Mouse (Mus musculus) kidney, adult 11 months (tissue): ENCODE data around the gene Vwa8.
A peak's percentile ranks its signal among the peaks of the same experiment; 100 is the strongest.

Experiments
- DNase-seq: peaks from one replicate; pipeline ENCODE4 v3.0.0; 2022

The Vwa8 gene

DNA sequence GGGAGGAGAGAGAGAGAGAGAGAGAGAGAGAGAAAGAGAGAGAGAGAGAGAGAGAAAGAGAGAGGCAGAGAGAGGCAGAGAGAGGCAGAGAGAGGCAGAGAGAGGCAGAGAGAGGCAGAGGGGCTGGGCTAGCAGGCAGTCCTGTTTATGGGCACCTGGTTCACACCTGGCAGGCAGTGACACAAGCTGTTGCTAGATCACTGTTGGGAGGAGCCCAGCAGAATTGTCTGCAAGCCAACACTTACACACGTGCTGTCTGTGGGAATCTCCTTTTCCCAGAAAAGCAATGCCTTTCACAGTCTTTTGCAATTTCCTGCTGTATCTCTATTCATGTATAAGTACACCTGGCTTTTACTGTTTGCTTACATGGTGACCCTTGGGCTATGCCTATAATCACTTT is 260.5 kb downstream of the Vwa8 start:
- no peak for DNase-seq

DNA sequence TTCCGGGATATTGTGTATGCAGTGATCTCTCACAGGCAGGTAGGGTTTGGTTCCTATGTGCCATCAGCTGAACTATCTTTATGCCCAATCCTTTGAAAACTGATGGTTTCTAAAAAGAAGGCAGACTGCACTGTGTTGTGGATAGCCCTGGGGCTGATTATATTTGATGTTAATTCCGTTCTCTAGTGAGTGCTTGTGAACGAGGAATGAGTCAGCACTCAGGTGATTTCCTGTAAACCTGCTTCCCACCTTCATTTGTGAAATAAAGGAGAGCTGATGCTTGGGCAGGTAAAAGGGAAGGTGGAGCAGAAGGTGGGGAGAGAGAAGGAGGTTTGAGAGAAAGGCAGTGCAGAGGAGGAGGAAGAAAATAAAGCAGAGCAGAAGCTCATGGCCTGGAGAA is 261.2 kb downstream of the Vwa8 start:
- no peak for DNase-seq

DNA sequence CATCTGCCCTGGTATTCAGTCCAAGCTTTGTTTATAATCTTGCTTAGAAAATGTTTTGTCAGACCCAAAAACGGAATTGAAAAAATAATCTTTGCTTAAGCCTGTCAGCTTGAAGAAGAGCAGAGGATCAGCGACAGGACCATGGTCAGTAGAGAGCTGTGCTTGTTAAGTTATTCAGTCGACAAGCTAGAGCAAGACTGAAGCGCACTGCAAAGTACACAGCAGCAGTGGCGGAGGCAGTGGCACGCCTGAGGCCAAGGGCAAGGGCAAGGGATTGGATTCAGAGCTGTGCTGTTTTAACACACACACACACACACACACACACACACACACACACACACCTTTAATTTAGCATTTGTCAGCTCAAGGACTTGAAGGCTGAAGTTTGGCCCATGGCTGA is 263.2 kb downstream of the Vwa8 start:
- no peak for DNase-seq

GRCm38 (mm10) chr14:79114526-79115383 is 265.9 kb downstream of the Vwa8 start:
- DNase-seq: no peak

DNA sequence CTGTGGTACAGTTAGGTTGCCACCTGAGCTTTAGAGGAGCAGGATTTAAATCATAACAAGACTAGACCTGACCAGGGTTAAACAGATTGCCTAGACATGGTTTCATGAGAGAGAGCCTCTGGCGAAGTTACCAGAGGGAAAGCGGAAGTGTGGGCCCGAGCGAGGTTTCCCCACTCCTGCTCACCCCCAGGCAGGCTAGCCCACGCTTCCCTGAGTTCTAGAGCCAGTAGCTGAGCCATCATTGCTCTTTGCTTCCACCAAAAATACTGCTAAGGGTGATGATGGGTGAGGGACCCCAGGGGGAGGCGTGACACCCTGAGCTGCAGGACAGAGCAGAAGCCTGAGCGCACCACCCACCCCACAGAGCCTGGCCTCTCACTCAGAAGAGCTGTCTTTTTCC is 269.6 kb downstream of the Vwa8 start:
- no peak for DNase-seq

GRCm38 (mm10) chr14:79119354-79119753 is 270.5 kb downstream of the Vwa8 start:
- no peak for DNase-seq

DNA sequence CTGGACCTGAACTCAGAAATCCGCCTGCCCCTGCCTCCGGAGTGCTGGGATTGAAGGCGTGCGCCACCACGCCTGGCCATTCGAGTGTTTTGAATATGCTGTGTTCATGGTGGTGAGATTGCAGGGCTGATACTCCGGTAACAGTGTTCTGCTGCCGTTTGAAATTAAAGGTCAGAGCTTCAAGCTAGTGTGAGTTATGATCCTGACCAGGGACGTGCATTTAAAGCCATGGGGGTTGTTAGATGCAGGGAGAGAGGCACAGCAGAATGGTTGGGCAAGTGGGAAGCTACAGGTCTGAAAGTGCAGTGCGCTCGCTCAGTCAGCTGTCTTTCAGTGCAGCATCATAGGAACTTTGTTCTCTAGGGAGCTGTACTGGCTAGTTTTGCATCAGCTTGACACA is 271.8 kb downstream of the Vwa8 start:
- DNase-seq: no peak

GRCm38 (mm10) chr14:79123466-79123865 is 274.6 kb downstream of the Vwa8 start:
- no peak for DNase-seq

- no peak for DNase-seq
Observed at GRCm38 (mm10) chr14:79124643-79125042, 275.8 kb downstream of the Vwa8 start.

DNA sequence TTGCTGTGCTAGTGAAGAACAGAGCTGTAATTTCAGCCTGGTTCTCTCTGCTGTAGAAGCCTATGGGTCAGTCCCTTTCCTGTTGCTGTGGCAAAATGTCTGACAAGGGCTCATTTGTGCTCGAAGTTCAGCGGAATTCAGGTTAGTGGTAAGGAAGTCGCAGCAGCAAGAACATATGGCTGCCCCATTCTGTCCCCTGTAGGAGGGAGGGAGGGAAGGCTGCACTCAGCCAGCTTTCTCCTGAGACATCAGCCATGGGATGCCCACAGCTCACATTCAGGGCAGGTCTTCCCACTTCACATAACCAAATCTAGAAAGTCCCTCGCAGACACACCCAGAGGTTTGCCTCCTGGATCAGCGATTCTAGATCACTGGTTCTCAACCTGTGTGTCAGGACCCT is 277.3 kb downstream of the Vwa8 start:
- DNase-seq: no peak

- no peak for DNase-seq
Observed at GRCm38 (mm10) chr14:79134891-79135334, 286.1 kb downstream of the Vwa8 start.

DNA sequence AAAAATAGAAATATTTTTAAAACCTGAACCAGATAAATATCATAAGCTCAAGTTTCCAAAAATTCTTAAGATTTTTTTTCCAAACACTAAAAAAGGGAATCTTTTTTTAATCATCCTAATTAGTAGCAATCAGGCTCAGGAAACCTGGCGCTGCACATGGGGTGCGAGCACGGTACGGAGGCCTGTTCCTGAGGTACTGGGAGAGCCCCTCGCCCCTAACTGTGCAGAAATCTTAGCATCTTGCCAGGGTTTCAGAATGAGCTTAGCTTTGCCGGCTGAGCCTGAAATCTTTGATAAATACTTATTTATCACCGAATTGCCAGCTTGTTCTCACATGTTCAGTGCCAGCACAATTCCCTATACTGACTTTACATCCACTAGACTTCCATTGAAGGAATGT is 286.6 kb downstream of the Vwa8 start:
- DNase-seq: no peak

DNA sequence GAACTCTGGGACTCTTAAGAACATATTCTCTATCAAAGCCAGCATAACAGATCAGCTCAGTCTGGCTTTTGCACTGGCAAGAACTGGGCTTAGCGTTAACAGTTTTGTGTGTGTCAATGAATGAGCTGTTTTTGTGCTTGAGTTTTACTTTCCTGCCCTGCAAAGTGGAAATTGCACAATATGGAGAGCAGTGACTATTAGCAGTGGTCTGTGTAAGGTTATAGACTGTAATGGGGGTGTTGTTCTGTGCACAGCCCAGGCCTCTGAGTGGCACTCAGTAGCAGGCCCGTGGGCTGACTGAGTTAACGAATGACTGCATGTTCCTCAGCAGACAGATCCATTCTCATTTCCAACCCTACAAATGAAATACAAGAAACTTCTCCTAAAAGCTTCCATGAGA is 287.7 kb downstream of the Vwa8 start:
- DNase-seq: no peak

DNA sequence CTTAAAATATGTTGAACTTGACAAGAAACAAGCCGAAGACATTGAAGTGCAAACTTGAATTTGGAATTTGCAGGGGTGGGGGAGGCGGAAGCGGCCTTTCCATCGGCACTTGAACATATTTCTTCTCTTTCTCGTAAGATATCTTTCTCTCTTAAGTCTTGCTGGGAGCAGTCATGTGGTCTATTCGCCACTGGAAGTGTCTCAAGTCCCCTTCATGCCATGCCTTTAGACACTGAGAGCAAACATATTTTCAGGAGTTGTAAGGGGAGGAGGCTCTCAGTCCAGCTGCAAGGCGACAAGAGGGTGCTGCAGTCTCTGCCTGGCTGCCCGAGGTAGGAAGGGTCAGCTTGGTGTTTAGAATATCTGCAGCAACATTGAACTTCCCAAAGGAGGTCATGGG is 288.2 kb downstream of the Vwa8 start:
- DNase-seq: no peak

DNA sequence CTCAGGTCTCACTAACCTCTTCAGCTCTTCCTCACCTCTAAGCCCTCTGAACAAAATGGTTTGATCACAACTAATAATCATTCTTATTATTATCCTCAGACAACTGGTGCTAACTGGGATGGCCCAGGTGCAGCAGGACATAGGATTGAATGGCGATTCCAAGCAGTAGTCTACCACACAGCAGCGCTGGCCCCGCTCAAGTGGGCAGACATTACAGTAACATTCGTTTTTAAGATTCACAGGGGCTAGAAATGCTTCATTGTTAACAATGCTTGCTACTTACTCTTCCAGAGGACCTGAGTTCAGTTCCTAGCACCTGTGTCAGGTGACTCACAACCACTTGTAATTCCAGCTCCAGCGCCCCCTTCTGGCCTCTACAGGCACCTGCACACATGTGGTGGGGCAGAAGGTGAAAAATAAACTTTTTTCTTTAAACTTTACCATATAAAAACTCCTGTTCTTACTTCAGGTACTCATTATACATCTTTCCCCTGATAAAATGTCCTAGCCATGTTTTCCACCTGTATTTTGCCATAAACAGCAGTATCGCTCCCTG is 290.3 kb downstream of the Vwa8 start:
- DNase-seq: no peak

DNA sequence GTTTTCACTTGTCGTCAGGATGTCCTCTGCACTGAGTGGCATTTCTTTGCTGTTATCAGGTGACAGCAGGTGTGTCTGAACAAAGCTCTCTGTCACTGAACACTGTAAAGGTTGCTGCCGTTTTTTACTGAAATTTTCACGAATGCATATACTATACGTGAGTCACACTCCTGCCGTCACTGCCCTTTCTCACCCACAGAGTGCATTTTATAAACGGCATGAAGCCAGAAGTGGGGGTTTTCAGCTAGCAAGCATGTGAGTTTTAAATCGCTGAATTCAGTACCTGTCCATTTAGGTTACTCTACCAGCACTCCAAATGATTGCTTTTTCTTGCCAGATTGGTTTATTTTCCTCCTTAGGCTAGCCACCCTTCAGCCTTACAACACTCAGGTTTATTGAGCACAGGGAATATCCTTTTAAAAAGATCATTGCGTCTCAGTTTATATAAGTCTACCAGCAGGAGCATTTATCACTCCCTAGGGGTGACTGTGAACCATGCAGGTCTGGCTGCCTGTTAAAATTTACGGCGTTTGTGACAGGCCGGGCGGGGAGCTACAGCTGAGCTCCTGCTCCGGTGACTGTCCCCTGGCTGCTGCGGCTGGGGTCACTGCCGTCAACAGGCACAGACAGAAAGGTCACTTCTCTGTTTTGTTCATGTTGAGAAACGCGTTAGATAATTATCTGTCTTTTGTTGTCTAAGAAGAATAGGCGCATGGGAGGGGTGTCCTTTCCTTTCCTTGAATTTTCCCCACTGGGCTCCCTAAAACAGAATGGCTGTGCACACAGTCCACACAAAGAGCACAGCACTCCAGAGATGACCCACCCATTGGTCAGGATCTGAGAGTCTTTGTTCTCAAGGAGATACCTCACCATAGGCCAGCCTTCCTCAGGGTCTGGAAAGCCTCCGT is 291.3 kb downstream of the Vwa8 start:
- DNase-seq: peak; percentile 71

DNA sequence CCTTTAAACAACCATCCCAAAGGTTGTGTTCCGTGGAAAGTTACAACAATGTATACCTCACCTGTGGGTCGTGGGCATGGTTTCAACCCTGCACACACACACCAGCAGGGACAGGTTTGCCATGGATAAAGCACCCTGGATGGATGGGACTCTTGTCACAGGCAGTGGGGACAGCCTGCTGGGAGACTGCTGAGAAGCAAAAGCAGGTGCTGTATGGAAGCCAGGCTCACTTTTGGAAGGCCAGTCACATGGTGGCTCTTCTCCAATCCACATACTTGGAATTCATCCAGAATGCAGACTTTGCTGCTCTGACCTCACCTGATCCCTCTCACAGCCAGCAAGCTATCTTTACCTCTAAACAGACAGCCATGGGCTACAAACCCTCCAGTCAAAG is 292.0 kb downstream of the Vwa8 start:
- DNase-seq: peak; percentile 53

GRCm38 (mm10) chr14:79142342-79142741 is 293.5 kb downstream of the Vwa8 start:
- no peak for DNase-seq

DNA sequence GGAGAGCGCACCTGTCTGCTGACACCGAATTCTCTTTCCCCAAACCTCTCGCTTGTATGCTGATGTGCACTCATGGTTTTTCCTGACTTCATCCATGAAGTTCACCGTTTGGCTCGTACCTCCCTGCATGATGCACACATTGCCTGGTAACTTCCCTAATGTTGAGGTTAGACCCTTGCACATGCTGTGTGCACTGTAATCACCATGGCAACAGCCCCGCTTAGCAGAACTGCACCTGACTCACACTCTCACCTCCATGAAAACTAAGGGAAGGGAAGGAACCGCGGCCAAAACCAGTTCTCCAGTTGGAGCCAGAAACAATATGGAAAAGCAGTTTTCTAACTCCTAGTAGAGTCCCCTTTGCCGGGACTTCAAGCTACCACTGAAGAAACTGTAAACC is 294.8 kb downstream of the Vwa8 start:
- no peak for DNase-seq

DNA sequence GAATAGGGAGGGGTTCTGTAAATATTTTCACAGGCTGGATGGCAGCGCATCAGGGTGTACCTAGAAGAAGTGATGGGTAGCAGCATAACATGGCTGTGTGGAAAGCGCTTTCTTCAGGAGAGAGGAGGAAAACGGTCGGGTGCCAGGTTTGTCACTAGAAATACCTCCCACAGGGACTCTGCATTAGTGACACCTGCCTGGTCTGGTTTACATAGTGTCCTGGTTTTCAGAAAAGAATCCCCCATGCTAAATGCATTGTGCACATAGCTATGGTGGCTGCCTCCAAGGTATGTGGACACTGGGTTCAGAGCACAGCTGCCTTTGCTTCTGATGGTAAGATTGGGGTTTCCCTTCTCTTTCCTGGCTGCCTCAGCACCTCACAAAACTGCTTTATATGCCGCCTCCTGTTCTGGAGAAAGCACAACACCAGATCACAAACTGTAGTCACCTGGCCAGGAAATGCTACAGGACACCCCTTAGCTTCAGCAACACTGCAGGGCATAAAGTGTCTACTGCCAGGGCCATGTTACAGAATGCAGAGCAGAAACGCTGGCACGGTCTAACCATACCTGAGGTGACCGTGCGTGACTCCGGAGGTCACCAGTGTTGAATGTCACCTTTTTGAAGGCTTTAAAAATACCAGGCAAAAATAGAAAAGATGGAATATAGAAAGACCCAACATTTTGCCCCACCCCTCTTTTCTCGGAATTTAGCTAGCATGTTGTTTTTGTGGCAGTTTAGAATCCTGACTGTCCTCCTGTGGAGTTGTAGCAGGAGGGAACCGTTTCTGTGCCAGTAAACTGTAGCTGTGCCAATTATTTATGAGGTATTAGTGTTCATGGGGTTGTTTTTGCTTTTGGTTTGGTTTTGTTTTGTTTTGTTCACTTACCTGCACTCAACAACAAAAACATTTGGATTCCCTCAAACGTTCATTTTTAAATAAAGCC is 295.7 kb downstream of the Vwa8 start:
- DNase-seq: no peak

DNA sequence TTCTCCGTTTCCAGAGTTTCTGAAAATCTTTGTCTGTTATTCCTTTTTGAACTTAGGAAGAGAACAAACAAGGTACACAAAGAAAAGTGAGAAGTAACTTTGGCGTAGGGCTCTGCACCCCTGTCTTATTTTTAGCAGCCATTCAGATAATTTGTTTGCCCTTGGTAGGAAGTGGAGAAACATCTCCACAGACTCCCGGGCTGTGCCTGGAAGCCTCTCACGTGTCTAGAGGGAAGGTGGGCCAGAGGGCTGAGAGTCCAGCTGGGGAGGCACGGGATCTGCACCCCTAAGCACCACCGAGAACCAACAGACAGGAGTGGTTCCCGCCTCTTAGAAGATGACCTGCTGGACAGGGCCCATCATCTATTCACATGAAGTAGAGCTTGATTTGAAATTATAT is 302.9 kb downstream of the Vwa8 start:
- DNase-seq: no peak

DNA sequence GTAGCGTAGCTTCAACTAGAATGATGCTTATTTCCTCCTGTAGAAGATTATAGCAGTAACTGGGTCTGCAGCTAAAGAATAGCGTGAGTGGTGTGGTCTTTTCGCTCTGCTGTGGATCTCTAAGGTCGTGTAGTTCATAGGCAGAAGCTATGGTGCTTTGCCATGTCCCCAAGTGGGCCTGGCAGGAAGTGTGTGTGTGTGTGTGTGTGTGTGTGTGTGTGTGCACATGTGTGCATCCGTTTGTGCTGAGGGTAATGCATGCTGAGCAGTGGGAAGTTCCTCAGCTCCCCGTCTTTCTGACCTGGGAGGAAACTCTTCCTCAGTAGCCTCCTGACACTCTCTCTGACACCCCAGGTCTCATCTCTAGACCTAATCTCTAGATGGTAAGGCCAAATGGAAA is 305.0 kb downstream of the Vwa8 start:
- DNase-seq: no peak

- no peak for DNase-seq
Observed at GRCm38 (mm10) chr14:79154961-79155360, 306.1 kb downstream of the Vwa8 start.
